Mouse (Mus musculus) left cerebral cortex, adult 6 months (tissue): Measurements from ENCODE around the gene Ccdc121. TPM values are rescaled to one million over a fixed set of nuclear protein-coding genes. Genes with fewer than 3 reads are reported as not detected.

Experiments
- long read RNA-seq, 2 experiments: library from polyadenylated mRNA; unstranded; transcript quantifications; one replicate each; pipeline ENCODE4 v2.0.0; 2019 to 2020
- polyA plus RNA-seq: library from polyadenylated mRNA; unstranded; fragments of <200 nt; fragmentation: Nextera tagmentation; gene quantifications from 2 replicates; pipeline ENCODE4 v1.2.3, GENCODE M21; 2021

Gene Ccdc121
- polyA plus RNA-seq = 0.41 and 0.85 TPM in 2 replicates
- long read RNA-seq, experiment 1, partial matches to known transcripts = 0 of 3 reads
- long read RNA-seq, experiment 1, other reads (novel, unspliced or antisense) = 0 of 3 reads
- long read RNA-seq, experiment 2 = 0 reads

GRCm38 (mm10) chr1:181511307-181511706, at the start of gene Ccdc121:
Ccdc121 (minus strand) TSS chr1:181511451.

Other genes starting within 250 kb of the Ccdc121 start
- 52.4 and 66.9 TPM in 2 replicates for gene Cnih3, start 158.8 kb downstream of the Ccdc121 start, polyA plus RNA-seq
- 0.69 and 0.83 TPM in 2 replicates for gene Dnah14, start 65.1 kb upstream of the Ccdc121 start, polyA plus RNA-seq